Comparison of ENCODE assay signal across 8 mouse cellular contexts in the genomic region with DNA sequence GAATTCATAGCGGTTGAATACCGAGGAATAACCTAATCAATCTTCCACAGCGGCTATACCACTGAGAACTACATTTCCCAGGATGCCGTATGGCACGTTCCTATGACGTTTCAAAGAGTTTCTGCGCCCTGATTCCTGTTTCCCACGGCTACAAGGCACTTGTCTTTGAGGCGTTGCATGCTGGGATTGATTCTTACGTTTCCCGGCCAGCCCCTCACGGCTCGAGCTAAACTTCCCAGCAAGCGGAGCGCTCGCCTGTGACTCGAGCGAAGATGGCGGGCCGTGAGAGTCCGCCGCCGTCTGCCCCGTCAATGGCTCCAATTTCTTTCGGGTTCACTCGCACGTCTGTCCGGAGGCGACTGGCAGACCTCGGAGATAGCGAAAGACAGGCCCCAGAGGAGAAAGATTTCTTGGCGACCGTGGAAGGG. TPM values are rescaled to one million over a fixed set of nuclear protein-coding genes. Genes with fewer than 3 reads are reported as not detected.
DNase-seq lines count a peak whose midpoint lies in the region; ATAC-seq and TF ChIP-seq lines count a peak whose summit lies in the region.

TSS of gene Gpkow (plus strand) at position 178 of the 428 bp plus-strand sequence.

- TF ChIP-seq CTCF in gastrocnemius, adult 2 months (IDR thresholded peaks at IDR 0.05) = no peak
- no peak for TF ChIP-seq CTCF in hindbrain, postnatal 0 days (IDR thresholded peaks at IDR 0.05; ENCODE audit: low read depth)
- TF ChIP-seq CTCF in left cerebral cortex, adult 2 months (IDR thresholded peaks at IDR 0.05) = no peak

- H3K27me3 ChIP-seq in hindbrain, postnatal 0 days (ENCODE audit: insufficient read depth, low read length) = no peaks in the 10 kb centered on the region

- WGBS in hindbrain, postnatal 0 days = 23% methylated on average over 33 of the region's 33 CpGs

- H3K9ac ChIP-seq in hindbrain, postnatal 0 days (replicated peaks; ENCODE audit: low read length) = peak within 1 kb of the TSS; percentile 52

- intact Hi-C loops in gastrocnemius, adult 2 months (cut with DNase I) = loop anchor here (10.0 kb wide), 1 partner anchor 122 kb away; the partner anchor contains the start of genes Foxp3 and Ppp1r3f
- intact Hi-C loops in left cerebral cortex, adult 2 months (cut with DNase I) = no loop called here

- no peaks in the 10 kb centered on the region for H3K4me1 ChIP-seq in hindbrain, postnatal 0 days (ENCODE audit: insufficient read depth, low read length)

- peak within 1 kb of the TSS; percentile 54 for H3K4me2 ChIP-seq in hindbrain, postnatal 0 days (ENCODE audit: low read depth, low read length)

- H3K9me3 ChIP-seq in hindbrain, postnatal 0 days (ENCODE audit: low read length) = no peaks in the 10 kb centered on the region

- H3K27ac ChIP-seq in gastrocnemius, adult 2 months = peak within 1 kb of the TSS; percentile 89
- peak within 1 kb of the TSS; percentile 64 for H3K27ac ChIP-seq in hindbrain, postnatal 0 days
- peak within 1 kb of the TSS; percentile 54; the same call in 1 of the 2 replicates for H3K27ac ChIP-seq in left cerebral cortex, adult 2 months

- no peaks in the 10 kb centered on the region for H3K36me3 ChIP-seq in hindbrain, postnatal 0 days (ENCODE audit: insufficient read depth, low read length)

- peak within 1 kb of the TSS; percentile 81 for H3K4me3 ChIP-seq in gastrocnemius, adult 2 months
- H3K4me3 ChIP-seq in hindbrain, postnatal 0 days (ENCODE audit: low read length) = peak within 1 kb of the TSS; percentile 49
- peak within 1 kb of the TSS; percentile 62 for H3K4me3 ChIP-seq in left cerebral cortex, adult 2 months

- ATAC-seq in common myeloid progenitor, adult 5-6 weeks (replicated peaks; ENCODE audit: low read depth, poor library complexity, severe bottlenecking) = peak; percentile 99
- peak; percentile 97 for ATAC-seq in hindbrain, postnatal 0 days
- peak; percentile 100 for ATAC-seq in megakaryocyte, adult 5-6 weeks (ENCODE audit: poor library complexity, severe bottlenecking)

- DNase-seq in ZHBTc4 (ENCODE audit: low read depth, low spot score) = peak; percentile 94
- peak; percentile 82 for DNase-seq in gastrocnemius, adult 2 months
- peak; percentile 94 for DNase-seq in hindbrain, postnatal 0 days (ENCODE audit: low spot score)
- DNase-seq in left cerebral cortex, adult 2 months (ENCODE audit: extremely low spot score in 1 of 2, low spot score in 2 of 2) = peak; percentile 73 to 84
- DNase-seq in right cerebral cortex, adult 2 months (ENCODE audit: low spot score in 2 of 2) = peak; percentile 82 to 88
- peak; percentile 51 for DNase-seq in urinary bladder, postnatal 25 days (ENCODE audit: low spot score)

RNA-seq across cellular contexts. Expression of gene Gpkow, which starts in this region (rescaled TPM):
- 19.6 and 22.4 TPM in 2 replicates for total RNA-seq in common myeloid progenitor, adult 5-6 weeks (2017)
- 10 to 100 TPM; 12.5 to 15.3 TPM for total RNA-seq in gastrocnemius, adult 2 months (2021)
- total RNA-seq in hindbrain, postnatal 0 days (2014; rRNA removed) = 11.0 and 12.0 TPM in 2 replicates
- 38.4 and 38.8 TPM in 2 replicates for polyA plus RNA-seq in hindbrain, postnatal 0 days (2015; fragmentation: Nextera tagmentation; extraction: Ambion mirVana)
- total RNA-seq in left cerebral cortex, adult 2 months (2021) = 10 to 100 TPM; 32.9 to 34.5 TPM
- total RNA-seq in megakaryocyte, adult 5-6 weeks (2015) = 24.8 and 25.7 TPM in 2 replicates
- 24.2 and 25.7 TPM in 2 replicates for total RNA-seq in megakaryocyte, adult 5-6 weeks (2017)

Comparison
In these comparisons a context has a peak if more than half of its experiments do, and no peak if none do; other contexts are left out.
1. Peak in every context shown above with its lines: DNase-seq, ATAC-seq, H3K4me3 ChIP-seq and H3K27ac ChIP-seq.